Mouse (Mus musculus) liver, embryonic 18 days (tissue): ENCODE measurements around the gene Zfp512b. TPM values are rescaled to one million over a fixed set of nuclear protein-coding genes. Genes with fewer than 3 reads are reported as not detected.

Source experiments
- polyA plus RNA-seq: library from polyadenylated mRNA; depleted of rRNA; stranded (reverse); fragments of >200 nt; gene quantifications from 2 replicates; pipeline ENCODE4 v1.2.3, GENCODE M21; 2012; rRNA removed

Zfp512b gene
- 12.5 and 13.4 TPM in 2 replicates for polyA plus RNA-seq

DNA sequence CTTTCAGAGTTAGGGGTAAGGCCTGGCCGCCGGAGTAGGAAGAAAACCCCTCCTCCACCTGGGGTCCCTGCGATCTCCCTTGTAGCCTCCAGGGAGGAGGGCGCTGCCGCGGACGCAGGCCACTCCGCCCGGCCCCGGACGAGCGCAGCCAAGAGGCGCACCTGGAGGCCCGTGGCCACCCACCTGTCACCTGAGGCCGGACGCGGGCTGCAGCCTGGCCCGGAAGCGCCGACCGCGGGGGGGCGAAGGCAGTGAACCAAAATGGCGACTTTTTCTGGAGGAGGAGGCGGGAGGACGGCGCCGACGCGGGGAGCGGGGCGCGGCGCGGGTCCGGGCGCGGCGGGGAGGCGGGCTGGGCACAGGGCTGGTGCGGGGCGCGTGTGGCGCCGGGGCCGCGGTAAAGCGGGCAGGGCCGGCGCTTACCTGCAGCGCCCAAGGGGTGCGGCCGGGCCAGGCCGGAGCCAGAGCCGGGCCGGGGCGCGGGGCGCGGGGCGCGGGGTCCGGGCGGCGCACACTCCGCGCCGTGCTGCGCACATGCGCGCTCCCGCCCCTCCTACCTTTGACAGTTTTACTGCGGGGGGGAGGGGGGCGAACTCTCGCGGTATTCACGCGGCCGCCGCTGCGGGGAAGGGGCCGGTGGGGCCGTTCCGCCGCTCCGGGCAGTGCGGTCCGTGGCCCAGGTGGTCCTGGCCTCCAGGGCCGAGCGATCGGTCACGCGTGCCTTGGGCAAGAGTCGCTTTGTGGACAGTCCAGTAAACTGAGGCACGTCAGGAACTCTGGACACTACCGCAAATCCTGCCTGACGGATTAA lies at the start of gene Zfp512b:
Zfp512b (minus strand) TSS at position 573 of the 811 bp plus-strand sequence.

DNA sequence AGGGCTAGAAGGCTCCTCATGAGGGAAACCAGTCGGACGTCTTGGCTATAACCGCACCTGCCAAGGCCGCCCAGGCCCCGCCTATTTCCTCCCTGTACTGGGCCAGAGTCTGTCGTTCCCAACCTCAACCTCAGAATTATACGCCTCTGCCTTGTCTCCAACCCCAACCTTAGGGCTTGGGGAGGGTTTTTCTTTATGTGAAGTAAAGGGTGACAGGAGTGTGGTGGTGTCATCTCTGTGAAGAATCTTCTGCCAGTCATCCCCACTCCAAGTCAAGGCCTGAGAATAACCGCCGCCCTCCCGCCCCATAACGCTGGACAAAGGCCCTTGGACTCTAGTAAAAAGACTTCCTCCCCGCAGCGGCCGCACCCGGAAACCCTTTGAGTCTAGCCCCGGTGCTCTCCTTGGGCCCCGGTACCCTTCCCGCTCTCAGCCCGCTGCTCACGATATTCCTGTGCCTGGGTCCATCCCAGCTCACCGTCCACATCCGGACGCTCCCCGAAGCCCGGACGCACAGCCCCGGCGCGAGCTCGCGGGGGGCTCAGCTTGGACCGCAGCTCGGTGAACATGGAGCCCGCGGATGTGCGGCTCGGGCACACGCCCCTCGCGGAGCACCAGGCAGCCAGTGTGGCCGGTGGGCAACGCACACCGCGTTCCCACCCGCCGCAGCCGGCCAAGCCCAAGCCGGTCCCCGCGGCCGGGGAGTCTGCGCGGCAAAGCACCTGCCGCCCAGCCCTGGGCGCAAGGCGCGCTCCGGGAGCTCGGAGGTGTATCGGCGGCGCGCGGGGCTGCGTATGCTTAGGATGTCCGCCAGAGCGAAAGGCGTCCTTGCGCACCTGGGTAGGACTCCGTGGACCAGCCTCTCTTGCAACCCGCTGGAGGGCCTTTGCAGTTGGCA lies 6.1 kb upstream of the Zfp512b start, which contains the start of gene Samd10:
Samd10 (minus strand) TSS at position 759 of the 898 bp plus-strand sequence.

DNA sequence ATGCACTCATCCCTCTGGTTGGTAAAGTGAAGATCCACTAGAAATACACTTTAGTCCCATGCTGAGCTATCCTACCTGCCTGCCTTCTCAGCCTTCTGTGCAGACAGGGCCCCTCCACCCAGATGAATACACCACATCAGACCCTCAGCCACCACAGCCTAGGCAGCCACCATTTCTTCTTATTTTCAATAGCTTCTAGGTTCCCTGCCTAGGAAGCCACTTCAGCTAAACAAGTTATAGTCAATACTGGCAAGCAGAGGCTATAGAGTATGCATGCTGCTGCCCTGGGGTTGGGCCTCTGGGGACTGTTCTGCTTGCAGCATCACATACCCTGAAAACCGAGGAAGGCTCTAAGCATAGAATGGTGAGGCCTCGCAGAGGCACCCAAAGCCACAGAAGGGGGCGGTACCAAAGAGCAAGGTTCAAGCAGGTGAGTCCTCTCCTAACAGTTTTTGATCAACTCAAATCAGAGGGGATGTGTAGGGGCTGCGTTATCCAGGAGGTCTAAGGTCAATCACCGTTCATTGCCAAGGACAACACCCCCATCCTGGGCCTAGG lies 996 bp downstream of the Zfp512b start, which contains the start of gene Prpf6:
Prpf6 (plus strand) TSS at position 341 of the 558 bp plus-strand sequence.

DNA sequence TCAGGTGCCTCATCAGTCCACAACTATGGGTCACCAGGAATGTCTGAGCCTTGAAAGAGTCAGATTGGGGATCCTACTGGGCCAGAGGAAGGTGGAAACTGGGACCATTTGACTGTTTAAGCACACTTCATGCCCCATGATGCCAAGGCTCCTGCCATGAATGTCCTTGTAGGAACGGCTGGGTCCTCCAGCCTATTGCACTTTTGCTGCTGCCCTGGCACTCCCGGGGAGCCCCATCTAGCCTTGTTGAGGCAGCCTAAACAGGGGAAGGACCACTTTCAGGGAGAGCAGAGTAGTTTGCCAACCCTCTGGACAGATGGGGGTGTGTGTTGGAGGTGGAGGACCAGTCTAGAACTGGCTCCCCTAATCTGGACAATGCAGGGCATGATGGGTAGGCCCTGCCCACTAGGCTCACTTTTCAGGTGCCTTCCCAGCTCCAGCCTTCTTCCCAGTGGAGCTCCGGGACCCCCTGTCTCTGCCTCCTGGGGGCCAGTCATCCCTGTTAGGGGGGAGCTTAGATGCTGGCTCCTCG lies 8.1 kb downstream of the Zfp512b start, which contains the start of gene Uckl1:
Uckl1 (minus strand) TSS at position 482 of the 532 bp plus-strand sequence.

Other genes starting within 250 kb of the Zfp512b start
- 9.7 and 10.8 TPM in 2 replicates for gene Zgpat, start 227.9 kb downstream of the Zfp512b start, polyA plus RNA-seq
- gene Arfrp1, start 227.4 kb downstream of the Zfp512b start, polyA plus RNA-seq = 18.3 and 21.0 TPM in 2 replicates
- gene Lime1, start 212.7 kb downstream of the Zfp512b start, polyA plus RNA-seq = 10.6 and 12.7 TPM in 2 replicates
- 2.8 and 3.5 TPM in 2 replicates for gene Zbtb46, start 133.4 kb downstream of the Zfp512b start, polyA plus RNA-seq
- gene Abhd16b, start 99.6 kb downstream of the Zfp512b start, polyA plus RNA-seq = not detected in 2 replicates
- gene Tpd52l2, start 95.7 kb downstream of the Zfp512b start, polyA plus RNA-seq = 32.5 and 33.9 TPM in 2 replicates
- 14.9 and 17.4 TPM in 2 replicates for gene Dnajc5, start 72.3 kb downstream of the Zfp512b start, polyA plus RNA-seq
- gene Uckl1, start 7.9 kb downstream of the Zfp512b start, polyA plus RNA-seq = 40.3 and 46.7 TPM in 2 replicates
- 17.8 and 22.9 TPM in 2 replicates for gene Prpf6, start 935 bp downstream of the Zfp512b start, polyA plus RNA-seq
- 3.4 and 3.6 TPM in 2 replicates for gene Samd10, start 6.4 kb upstream of the Zfp512b start, polyA plus RNA-seq
- gene Gm29797, start 64.2 kb upstream of the Zfp512b start, polyA plus RNA-seq = 0.06 TPM in 1 of 2 replicates, not detected in the other
- 7.6 and 7.7 TPM in 2 replicates for gene Sox18, start 78.8 kb upstream of the Zfp512b start, polyA plus RNA-seq
- gene Tcea2, start 87.5 kb upstream of the Zfp512b start, polyA plus RNA-seq = 4.4 and 5.1 TPM in 2 replicates
- gene Rgs19, start 101.2 kb upstream of the Zfp512b start, polyA plus RNA-seq = 31.3 and 37.0 TPM in 2 replicates
- gene Lkaaear1, start 105.6 kb upstream of the Zfp512b start, polyA plus RNA-seq = not detected in 2 replicates
- gene Oprl1, start 122.2 kb upstream of the Zfp512b start, polyA plus RNA-seq = 0.10 and 0.14 TPM in 2 replicates
- 0.01 TPM in 1 of 2 replicates, not detected in the other for gene Myt1, start 170.5 kb upstream of the Zfp512b start, polyA plus RNA-seq
- 12.0 and 13.5 TPM in 2 replicates for gene Pcmtd2, start 245.1 kb upstream of the Zfp512b start, polyA plus RNA-seq